Mouse (Mus musculus) kidney, embryonic 16.5 days (tissue): ENCODE measurements at regions not wholly inside any gene's neighbourhood (a gene's known extent, or its start where the extent isn't known, plus 50 kb on each side); places are given as distances from the start of the nearest gene placed in this dataset.

Source experiments
- ATAC-seq: fragments of 200-750 bp; cut with Nextera tagmentation; 2 replicates; pipeline ENCODE4 v1.8.0; 2017; ENCODE audit warnings: moderate TSS enrichment; ENCODE audit not compliant: low FRiP score, low TSS enrichment
- H3K27ac ChIP-seq: fragments of 300-500 bp; sonication (generic); 2 replicates; pipeline ENCODE4 v1.5.1; 2014; ENCODE audit warnings: low read length
- H3K27me3 ChIP-seq: fragments of 300-500 bp; sonication (generic); 2 replicates; pipeline ENCODE4 v1.6.1; 2014; ENCODE audit warnings: low read length, control low read depth, mixed read lengths; ENCODE audit not compliant: insufficient read depth
- H3K36me3 ChIP-seq: fragments of 300-500 bp; sonication (generic); 2 replicates; pipeline ENCODE4 v1.6.1; 2014; ENCODE audit warnings: low read length, control low read depth, mixed read lengths; ENCODE audit not compliant: insufficient read depth
- H3K4me1 ChIP-seq: fragments of 300-500 bp; sonication (generic); 2 replicates; pipeline ENCODE4 v1.6.1; 2014; ENCODE audit warnings: low read length, control low read depth, mixed read lengths; ENCODE audit not compliant: insufficient read depth
- H3K4me2 ChIP-seq: fragments of 300-500 bp; sonication (generic); replicated peaks from 2 replicates; pipeline ENCODE4 v1.6.1; 2014; ENCODE audit warnings: low read depth, low read length
- H3K4me3 ChIP-seq: fragments of 300-500 bp; sonication (generic); 2 replicates; pipeline ENCODE4 v1.5.1; 2014; ENCODE audit warnings: mild to moderate bottlenecking, low read length
- H3K9ac ChIP-seq: fragments of 300-500 bp; sonication (generic); replicated peaks from 2 replicates; pipeline ENCODE4 v1.6.1; 2014; ENCODE audit warnings: low read length
- H3K9me3 ChIP-seq: fragments of 300-500 bp; sonication (generic); 2 replicates; pipeline ENCODE4 v1.6.1; 2016; ENCODE audit warnings: low read length, control low read depth
- WGBS: fragments of 180-500 bp; shearing (Covaris S2); extraction: QIAGEN DNeasy Blood & Tissue Kit; methylation state at CpG from one replicate; pipeline ENCODE4 v1.1.7; 2014; 5-methylcytosine and 5-hydroxymethylcytosine counted together

GRCm38 (mm10) chr14:80418810-80419325 lies 435.0 kb downstream of the Olfm4 start:
- WGBS, result 84% methylated on average over 3 of the region's 3 CpGs
- Histone ChIP-seq H3K4me1 (no peaks in the 10 kb centered on the region), H3K9me3 (no peaks in the 10 kb centered on the region), H3K27me3 (no peaks in the 10 kb centered on the region), H3K4me2 (no peak overlapping the region), H3K4me3 (no peak overlapping the region), H3K36me3 (no peaks in the 10 kb centered on the region), H3K9ac (no peak overlapping the region), H3K27ac (no peak overlapping the region)
- no peak for ATAC-seq

GRCm38 (mm10) chr14:80443820-80444219 lies 459.9 kb downstream of the Olfm4 start:
- no peak for ATAC-seq
- H3K27me3 ChIP-seq, result no peaks in the 10 kb centered on the region
- no peaks in the 10 kb centered on the region for H3K9me3 ChIP-seq
- no peaks in the 10 kb centered on the region for H3K4me1 ChIP-seq
- no peak overlapping the region for H3K4me2 ChIP-seq
- no peak overlapping the region for H3K9ac ChIP-seq
- no peak overlapping the region for H3K4me3 ChIP-seq
- H3K36me3 ChIP-seq, result no peaks in the 10 kb centered on the region
- H3K27ac ChIP-seq, result no peak overlapping the region

GRCm38 (mm10) chr14:80471470-80471869 lies 487.6 kb downstream of the Olfm4 start:
- no peak for ATAC-seq
- Histone ChIP-seq H3K36me3 (no peaks in the 10 kb centered on the region), H3K4me2 (no peak overlapping the region), H3K4me1 (no peaks in the 10 kb centered on the region), H3K9ac (no peak overlapping the region), H3K4me3 (no peak overlapping the region), H3K27ac (no peak overlapping the region), H3K9me3 (no peaks in the 10 kb centered on the region), H3K27me3 (no peaks in the 10 kb centered on the region)
- 61% methylated on average over 1 of the region's 1 CpGs for WGBS

- Histone ChIP-seq H3K4me1 (no peaks in the 10 kb centered on the region), H3K4me2 (no peak overlapping the region)
Observed at GRCm38 (mm10) chr14:80479918-80480317, 496.0 kb downstream of the Olfm4 start.

GRCm38 (mm10) chr14:80482771-80483170 lies 498.9 kb downstream of the Olfm4 start:
- Histone ChIP-seq H3K27me3 (no peaks in the 10 kb centered on the region), H3K4me2 (no peak overlapping the region), H3K9ac (no peak overlapping the region), H3K36me3 (no peaks in the 10 kb centered on the region), H3K4me3 (no peak overlapping the region), H3K9me3 (no peaks in the 10 kb centered on the region), H3K4me1 (no peaks in the 10 kb centered on the region), H3K27ac (no peak overlapping the region)
- 64% methylated on average over 3 of the region's 3 CpGs for WGBS
- no peak for ATAC-seq

More at GRCm38 (mm10) chr14:80479918-80480317, 496.0 kb downstream of the Olfm4 start:
- Histone ChIP-seq H3K36me3 (no peaks in the 10 kb centered on the region), H3K27me3 (no peaks in the 10 kb centered on the region), H3K9me3 (no peaks in the 10 kb centered on the region), H3K27ac (no peak overlapping the region), H3K9ac (no peak overlapping the region), H3K4me3 (no peak overlapping the region)
- no peak for ATAC-seq

GRCm38 (mm10) chr14:80484256-80484655 lies 500.4 kb downstream of the Olfm4 start:
- ATAC-seq, result no peak
- no peaks in the 10 kb centered on the region for H3K36me3 ChIP-seq
- H3K9ac ChIP-seq, result no peak overlapping the region
- no peak overlapping the region for H3K4me2 ChIP-seq
- H3K4me3 ChIP-seq, result no peak overlapping the region
- no peak overlapping the region for H3K27ac ChIP-seq
- H3K9me3 ChIP-seq, result no peaks in the 10 kb centered on the region
- no peaks in the 10 kb centered on the region for H3K4me1 ChIP-seq
- no peaks in the 10 kb centered on the region for H3K27me3 ChIP-seq

GRCm38 (mm10) chr14:80485149-80485548 lies 501.3 kb downstream of the Olfm4 start:
- Histone ChIP-seq H3K36me3 (no peaks in the 10 kb centered on the region), H3K4me2 (no peak overlapping the region), H3K9ac (no peak overlapping the region), H3K27me3 (no peaks in the 10 kb centered on the region), H3K9me3 (no peaks in the 10 kb centered on the region), H3K4me3 (no peak overlapping the region), H3K4me1 (no peaks in the 10 kb centered on the region), H3K27ac (no peak overlapping the region)
- no peak for ATAC-seq

- Histone ChIP-seq H3K4me1 (no peaks in the 10 kb centered on the region), H3K9ac (no peak overlapping the region), H3K4me3 (no peak overlapping the region), H3K9me3 (no peaks in the 10 kb centered on the region), H3K27ac (no peak overlapping the region), H3K36me3 (no peaks in the 10 kb centered on the region), H3K27me3 (no peaks in the 10 kb centered on the region), H3K4me2 (no peak overlapping the region)
- no peak for ATAC-seq
- 83% methylated on average over 6 of the region's 6 CpGs for WGBS
Observed at GRCm38 (mm10) chr14:80486605-80487004, 502.7 kb downstream of the Olfm4 start.

- H3K9me3 ChIP-seq, result no peaks in the 10 kb centered on the region
- no peaks in the 10 kb centered on the region for H3K4me1 ChIP-seq
- no peak overlapping the region for H3K27ac ChIP-seq
- 80% methylated on average over 10 of the region's 10 CpGs for WGBS
- H3K9ac ChIP-seq, result no peak overlapping the region
- H3K27me3 ChIP-seq, result no peaks in the 10 kb centered on the region
- ATAC-seq, result no peak
- H3K4me2 ChIP-seq, result no peak overlapping the region
- no peak overlapping the region for H3K4me3 ChIP-seq
- no peaks in the 10 kb centered on the region for H3K36me3 ChIP-seq
Observed at GRCm38 (mm10) chr14:80492043-80492900, 508.4 kb downstream of the Olfm4 start.

- H3K9ac ChIP-seq, result no peak overlapping the region
- no peak overlapping the region for H3K4me2 ChIP-seq
- H3K27me3 ChIP-seq, result no peaks in the 10 kb centered on the region
- no peak overlapping the region for H3K4me3 ChIP-seq
- no peak overlapping the region for H3K27ac ChIP-seq
- no peaks in the 10 kb centered on the region for H3K9me3 ChIP-seq
- no peak for ATAC-seq
- WGBS, result 53% methylated on average over 4 of the region's 4 CpGs
- H3K36me3 ChIP-seq, result no peaks in the 10 kb centered on the region
- no peaks in the 10 kb centered on the region for H3K4me1 ChIP-seq
Observed at GRCm38 (mm10) chr14:80492901-80493279, 509.0 kb downstream of the Olfm4 start.
